Mouse (Mus musculus): ENCODE measurements around the gene Btbd35f6.
"Not testable (repeated sequence)": the region's sequence is repeated elsewhere in the genome, so short reads cannot be mapped to it uniquely, and the experiment has no call there.

The Btbd35f6 gene

GRCm38 (mm10) chrX:33956440-33956839 is at the start of gene Btbd35f6:
Btbd35f6 (minus strand) TSS chrX:33956540.
- DNase-seq (ENCODE audit: low read depth), result not testable (repeated sequence)

DNA sequence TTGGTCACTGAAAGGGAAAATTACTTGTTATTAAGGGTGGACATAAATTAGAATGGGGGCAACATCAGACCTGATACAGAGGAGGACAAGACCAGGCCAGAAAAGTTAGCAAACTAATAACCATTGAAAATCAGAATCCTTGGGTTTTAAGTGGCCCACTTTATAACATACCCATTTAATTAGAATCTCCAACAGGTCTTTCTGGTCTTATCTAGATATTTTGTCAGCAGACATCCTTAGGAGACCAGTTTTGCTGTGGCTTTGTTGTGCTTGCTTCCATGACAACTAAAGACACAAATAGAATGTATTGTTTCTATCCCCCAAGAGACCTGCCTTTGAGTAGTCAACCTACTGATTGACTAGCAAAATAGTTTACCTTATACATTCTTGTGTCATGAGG is 30.4 kb upstream of the Btbd35f6 start, which contains the start of gene Gm21870:
Gene Gm21870 (minus strand): TSS at position 101 of the 400 bp plus-strand sequence.
- not testable (repeated sequence) for DNase-seq (ENCODE audit: low read depth)

- DNase-seq (ENCODE audit: low read depth), result not testable (repeated sequence)
Measured at GRCm38 (mm10) chrX:33930216-33930615, 26.1 kb downstream of the Btbd35f6 start.

DNA sequence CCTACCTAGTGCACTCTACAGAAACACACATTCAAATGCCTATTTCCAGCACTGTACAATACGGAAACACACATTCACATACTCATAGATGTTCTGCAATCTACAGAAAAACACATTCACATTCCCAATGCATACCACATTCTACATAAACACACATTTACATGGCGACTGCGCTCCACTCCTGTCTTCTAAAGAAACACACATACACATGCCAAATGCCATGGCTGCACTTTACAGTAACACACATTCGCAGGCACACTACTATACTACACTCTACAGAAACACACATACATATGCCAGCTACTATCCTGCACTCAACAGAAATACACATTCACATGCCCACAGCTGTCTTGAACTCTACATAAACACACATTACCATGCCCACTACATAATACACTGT is 28.1 kb downstream of the Btbd35f6 start:
- not testable (repeated sequence) for DNase-seq (ENCODE audit: low read depth)

DNA sequence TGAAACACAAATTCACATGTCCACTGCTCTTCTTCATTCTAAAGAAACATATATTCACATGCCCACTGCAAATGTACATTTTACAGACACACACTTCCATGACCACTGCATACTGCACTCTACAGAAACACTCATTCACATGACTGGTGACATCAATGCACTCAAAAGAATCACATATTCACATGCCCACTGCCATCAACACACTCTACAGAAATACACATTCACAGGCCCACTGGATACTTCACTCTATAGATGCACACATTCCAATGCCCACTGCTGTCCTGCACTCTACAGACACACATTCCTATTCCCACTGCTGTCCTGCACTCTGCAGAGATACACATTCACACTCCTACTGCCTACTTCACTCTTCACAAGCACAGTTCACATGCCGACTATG is 30.0 kb downstream of the Btbd35f6 start:
- DNase-seq (ENCODE audit: low read depth), result not testable (repeated sequence)

- not testable (repeated sequence) for DNase-seq (ENCODE audit: low read depth)
Measured at GRCm38 (mm10) chrX:33925420-33925819, 30.9 kb downstream of the Btbd35f6 start.
